Mouse (Mus musculus): ENCODE data around the gene Pard6b. TPM values are rescaled to one million over a fixed set of nuclear protein-coding genes. Genes with fewer than 3 reads are reported as not detected.

Gene Pard6b
- total and polyA plus RNA-seq, 2 experiments from 2014 or later = 3.5 to 6.5 TPM

DNA sequence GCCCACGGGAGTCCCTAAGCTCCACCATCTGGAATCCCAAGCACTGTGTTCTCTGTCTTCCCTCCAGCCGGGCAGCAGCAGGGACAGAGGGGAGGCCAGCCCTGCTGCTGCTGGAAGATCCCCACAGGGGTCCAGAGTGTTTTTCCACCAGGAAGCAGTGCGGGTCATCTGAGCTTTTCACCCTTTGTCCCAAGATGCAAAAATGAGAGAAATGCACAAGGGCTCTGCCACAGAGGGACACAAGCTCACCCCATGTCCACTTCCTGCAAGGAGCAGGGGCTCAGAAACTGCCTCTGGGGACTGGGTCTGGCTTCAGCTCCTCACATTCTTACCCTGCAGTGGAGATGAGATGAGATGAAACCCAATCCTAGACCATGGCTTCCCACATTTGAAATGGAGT lies 40.1 kb upstream of the Pard6b start:
- ATAC-seq (ENCODE audit: insufficient read depth, low read depth) (no peak), DNase-seq (ENCODE audit: low spot score) (no peak)
- Histone ChIP-seq H3K36me3 (replicated peaks; ENCODE audit: control insufficient read depth, insufficient read depth, low read length) (no peaks in the 10 kb centered on the region), H3K27me3 (ENCODE audit: control insufficient read depth, insufficient read depth, low read length) (no peaks in the 10 kb centered on the region), H3K4me2 (ENCODE audit: low read depth, low read length) (no peak overlapping the region), H3K4me1 (ENCODE audit: control insufficient read depth, insufficient read depth) (0 out of 2 replicates have a peak, but pooled peaks cover 4% of the 10 kb centered on the region), H3K9me3 (replicated peaks; ENCODE audit: control insufficient read depth, low read length) (no peaks in the 10 kb centered on the region), H3K4me3 (ENCODE audit: low read depth, low read length) (no peak overlapping the region), H3K9ac (replicated peaks; ENCODE audit: low read depth, low read length) (no peak overlapping the region), H3K27ac (ENCODE audit: low read depth) (no peak overlapping the region)
- WGBS = 43% methylated on average over 3 of the region's 3 CpGs
- TF ChIP-seq EP300 (IDR thresholded peaks at IDR 0.05; ENCODE audit: low read depth) (no peak), CTCF (IDR thresholded peaks at IDR 0.05; ENCODE audit: low read depth) (no peak)

GRCm38 (mm10) chr2:168042019-168042418 lies 38.8 kb upstream of the Pard6b start:
- Histone ChIP-seq H3K36me3 (replicated peaks; ENCODE audit: control insufficient read depth, insufficient read depth, low read length) (no peaks in the 10 kb centered on the region), H3K9ac (replicated peaks; ENCODE audit: low read depth, low read length) (no peak overlapping the region), H3K4me3 (ENCODE audit: low read depth, low read length) (no peak overlapping the region), H3K4me2 (ENCODE audit: low read depth, low read length) (no peak overlapping the region), H3K27me3 (ENCODE audit: control insufficient read depth, insufficient read depth, low read length) (no peaks in the 10 kb centered on the region), H3K27ac (ENCODE audit: low read depth) (no peak overlapping the region), H3K4me1 (ENCODE audit: control insufficient read depth, insufficient read depth) (0 out of 2 replicates have a peak, but pooled peaks cover 13% of the 10 kb centered on the region), H3K9me3 (replicated peaks; ENCODE audit: control insufficient read depth, low read length) (no peaks in the 10 kb centered on the region)
- TF ChIP-seq EP300 (IDR thresholded peaks at IDR 0.05; ENCODE audit: low read depth) (no peak), CTCF (IDR thresholded peaks at IDR 0.05; ENCODE audit: low read depth) (no peak)
- ATAC-seq (ENCODE audit: insufficient read depth, low read depth) = no peak
- DNase-seq (ENCODE audit: low spot score) = no peak
- WGBS = 79% methylated on average over 6 of the region's 6 CpGs

GRCm38 (mm10) chr2:168044681-168045287 lies 36.0 kb upstream of the Pard6b start:
- ATAC-seq (ENCODE audit: insufficient read depth, low read depth) = no peak
- Histone ChIP-seq H3K4me2 (ENCODE audit: low read depth, low read length) (no peak overlapping the region), H3K9me3 (replicated peaks; ENCODE audit: control insufficient read depth, low read length) (no peaks in the 10 kb centered on the region), H3K4me1 (ENCODE audit: control insufficient read depth, insufficient read depth) (peaks cover 13% of the 10 kb centered on the region; the same call in 1 of the 2 replicates), H3K27me3 (ENCODE audit: control insufficient read depth, insufficient read depth, low read length) (peaks cover 9% of the 10 kb centered on the region; the same call in 1 of the 2 replicates), H3K27ac (ENCODE audit: low read depth) (no peak overlapping the region), H3K36me3 (replicated peaks; ENCODE audit: control insufficient read depth, insufficient read depth, low read length) (no peaks in the 10 kb centered on the region), H3K4me3 (ENCODE audit: low read depth, low read length) (no peak overlapping the region), H3K9ac (replicated peaks; ENCODE audit: low read depth, low read length) (no peak overlapping the region)
- TF ChIP-seq EP300 (IDR thresholded peaks at IDR 0.05; ENCODE audit: low read depth) (no peak), CTCF (IDR thresholded peaks at IDR 0.05; ENCODE audit: low read depth) (no peak)
- DNase-seq (ENCODE audit: low spot score) = no peak
- 85% methylated on average over 10 of the region's 10 CpGs for WGBS

GRCm38 (mm10) chr2:168045357-168045756 lies 35.4 kb upstream of the Pard6b start:
- TF ChIP-seq EP300 (IDR thresholded peaks at IDR 0.05; ENCODE audit: low read depth) (no peak), CTCF (IDR thresholded peaks at IDR 0.05; ENCODE audit: low read depth) (no peak)
- ATAC-seq (ENCODE audit: insufficient read depth, low read depth) (no peak), DNase-seq (ENCODE audit: low spot score) (no peak)
- no peak overlapping the region for H3K4me3 ChIP-seq (ENCODE audit: low read depth, low read length)
- no peaks in the 10 kb centered on the region for H3K9me3 ChIP-seq (replicated peaks; ENCODE audit: control insufficient read depth, low read length)
- H3K4me1 ChIP-seq (ENCODE audit: control insufficient read depth, insufficient read depth) = peaks cover 13% of the 10 kb centered on the region; the same call in 1 of the 2 replicates
- H3K27ac ChIP-seq (ENCODE audit: low read depth) = no peak overlapping the region
- H3K9ac ChIP-seq (replicated peaks; ENCODE audit: low read depth, low read length) = no peak overlapping the region; the same call in 1 of the 2 replicates
- 73% methylated on average over 13 of the region's 13 CpGs for WGBS
- H3K36me3 ChIP-seq (replicated peaks; ENCODE audit: control insufficient read depth, insufficient read depth, low read length) = no peaks in the 10 kb centered on the region
- H3K4me2 ChIP-seq (ENCODE audit: low read depth, low read length) = no peak overlapping the region
- H3K27me3 ChIP-seq (ENCODE audit: control insufficient read depth, insufficient read depth, low read length) = peaks cover 14% of the 10 kb centered on the region

DNA sequence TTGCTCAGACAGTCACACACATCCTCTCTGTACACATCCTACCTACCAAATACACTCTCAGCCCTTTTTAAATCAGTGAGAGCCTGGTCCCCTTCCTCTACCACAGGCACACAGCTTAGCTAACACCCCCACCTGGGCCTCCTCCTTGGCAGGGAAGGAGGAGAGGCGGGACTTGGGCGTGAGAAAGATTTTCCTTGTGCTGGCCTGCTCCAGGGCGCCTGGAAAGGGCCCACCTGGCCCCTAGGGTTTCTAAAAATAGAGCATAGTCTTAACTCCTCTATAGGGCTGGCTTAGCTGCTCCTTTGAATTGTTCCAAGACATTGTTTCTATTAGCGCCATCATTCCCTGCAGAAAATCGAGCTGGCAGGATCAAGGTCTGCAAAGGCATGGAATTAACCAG lies 35.0 kb upstream of the Pard6b start:
- Histone ChIP-seq H3K27me3 (ENCODE audit: control insufficient read depth, insufficient read depth, low read length) (peaks cover 19% of the 10 kb centered on the region), H3K36me3 (replicated peaks; ENCODE audit: control insufficient read depth, insufficient read depth, low read length) (no peaks in the 10 kb centered on the region), H3K4me1 (ENCODE audit: control insufficient read depth, insufficient read depth) (peaks cover 13% of the 10 kb centered on the region; the same call in 1 of the 2 replicates), H3K4me3 (ENCODE audit: low read depth, low read length) (no peak overlapping the region), H3K27ac (ENCODE audit: low read depth) (no peak overlapping the region), H3K9me3 (replicated peaks; ENCODE audit: control insufficient read depth, low read length) (no peaks in the 10 kb centered on the region), H3K9ac (replicated peaks; ENCODE audit: low read depth, low read length) (no peak overlapping the region; the same call in 1 of the 2 replicates), H3K4me2 (ENCODE audit: low read depth, low read length) (no peak overlapping the region)
- 13% methylated on average over 5 of the region's 5 CpGs for WGBS
- DNase-seq (ENCODE audit: low spot score) = no peak
- TF ChIP-seq EP300 (IDR thresholded peaks at IDR 0.05; ENCODE audit: low read depth) (no peak), CTCF (IDR thresholded peaks at IDR 0.05; ENCODE audit: low read depth) (no peak)
- no peak for ATAC-seq (ENCODE audit: insufficient read depth, low read depth)

- Histone ChIP-seq H3K36me3 (replicated peaks; ENCODE audit: control insufficient read depth, insufficient read depth, low read length) (no peaks in the 10 kb centered on the region), H3K4me3 (ENCODE audit: low read depth, low read length) (no peak overlapping the region), H3K9me3 (replicated peaks; ENCODE audit: control insufficient read depth, low read length) (no peaks in the 10 kb centered on the region), H3K4me1 (ENCODE audit: control insufficient read depth, insufficient read depth) (peaks cover 13% of the 10 kb centered on the region; the same call in 1 of the 2 replicates), H3K27me3 (ENCODE audit: control insufficient read depth, insufficient read depth, low read length) (peaks cover 26% of the 10 kb centered on the region), H3K9ac (replicated peaks; ENCODE audit: low read depth, low read length) (no peak overlapping the region), H3K27ac (ENCODE audit: low read depth) (no peak overlapping the region), H3K4me2 (ENCODE audit: low read depth, low read length) (no peak overlapping the region)
- WGBS = 74% methylated on average over 4 of the region's 4 CpGs
- no peak for TF ChIP-seq EP300 (IDR thresholded peaks at IDR 0.05; ENCODE audit: low read depth)
- peak; percentile 26 for TF ChIP-seq CTCF (IDR thresholded peaks at IDR 0.05; ENCODE audit: low read depth)
- no peak for DNase-seq (ENCODE audit: low spot score)
- ATAC-seq (ENCODE audit: insufficient read depth, low read depth) = no peak
Observed at GRCm38 (mm10) chr2:168046467-168046866, 34.3 kb upstream of the Pard6b start.
